Mouse (Mus musculus): ENCODE measurements at regions not wholly inside any gene's neighbourhood (a gene's known extent, or its start where the extent isn't known, plus 50 kb on each side); places are given as distances from the start of the nearest gene placed in this dataset.

DNA sequence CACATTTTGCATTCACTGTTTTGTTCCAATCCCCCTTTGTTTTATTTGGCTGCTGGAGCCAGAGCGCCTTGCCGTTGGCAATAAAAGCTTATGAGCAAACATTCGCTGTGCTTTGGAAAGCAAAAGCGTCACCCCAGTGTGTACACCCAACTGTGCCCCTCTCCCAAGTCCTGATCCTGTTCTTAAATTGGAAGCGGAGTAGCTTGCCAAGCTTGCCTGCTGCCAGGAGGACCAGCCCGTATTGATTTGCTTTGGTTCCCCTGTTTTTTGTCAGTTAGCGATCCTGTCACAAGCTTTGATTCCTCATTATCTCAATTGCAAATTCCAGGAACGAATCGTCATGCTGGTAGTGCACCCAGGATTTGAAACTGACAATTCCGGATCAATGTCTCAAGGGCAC is 917.5 kb downstream of the Olfm4 start:
- DNase-seq (ENCODE audit: low spot score in 2 of 2), result peak; percentile 3 to 23

DNA sequence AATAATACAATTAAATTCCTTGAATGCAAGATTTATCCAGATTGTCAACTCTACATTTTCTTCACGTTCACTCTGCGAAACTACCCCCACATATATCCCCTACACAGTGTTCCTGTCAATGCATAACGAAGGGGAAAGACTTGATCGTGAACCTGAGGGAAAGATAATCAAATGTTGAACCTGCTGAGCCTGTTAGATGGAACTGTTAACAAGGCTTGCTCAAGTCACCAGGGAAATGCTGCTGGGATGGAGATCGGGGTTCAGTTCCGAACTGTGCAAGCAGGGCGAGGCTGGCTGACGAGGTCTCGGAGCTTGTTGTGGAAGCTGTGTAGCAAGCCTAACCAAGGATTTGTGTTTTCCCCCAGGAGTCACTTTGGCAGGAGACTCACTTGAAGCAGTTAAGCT is 917.9 kb downstream of the Olfm4 start:
- DNase-seq (ENCODE audit: low spot score in 2 of 2), result peak in 1 of 2 experiments; percentile 12

DNA sequence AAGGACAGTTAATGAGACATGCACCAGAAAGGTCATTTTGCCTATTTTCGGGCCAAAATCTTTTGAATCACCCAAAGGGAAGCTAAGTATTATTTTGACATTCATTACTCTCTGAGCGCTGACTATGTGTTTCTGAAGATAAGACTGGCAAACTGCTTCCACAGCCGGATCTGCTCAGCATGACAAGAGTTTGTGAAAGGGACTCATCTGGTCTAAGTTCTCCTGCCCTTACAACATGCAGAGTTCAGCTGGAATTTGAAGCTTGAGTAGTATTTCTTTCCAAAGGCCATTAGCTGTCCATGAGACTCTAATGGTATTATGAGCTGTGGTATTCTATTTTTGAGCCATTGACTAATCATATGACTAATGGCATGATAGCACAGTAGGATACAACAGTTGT is 932.1 kb downstream of the Olfm4 start:
- DNase-seq (ENCODE audit: low spot score in 2 of 2), result no peak

DNA sequence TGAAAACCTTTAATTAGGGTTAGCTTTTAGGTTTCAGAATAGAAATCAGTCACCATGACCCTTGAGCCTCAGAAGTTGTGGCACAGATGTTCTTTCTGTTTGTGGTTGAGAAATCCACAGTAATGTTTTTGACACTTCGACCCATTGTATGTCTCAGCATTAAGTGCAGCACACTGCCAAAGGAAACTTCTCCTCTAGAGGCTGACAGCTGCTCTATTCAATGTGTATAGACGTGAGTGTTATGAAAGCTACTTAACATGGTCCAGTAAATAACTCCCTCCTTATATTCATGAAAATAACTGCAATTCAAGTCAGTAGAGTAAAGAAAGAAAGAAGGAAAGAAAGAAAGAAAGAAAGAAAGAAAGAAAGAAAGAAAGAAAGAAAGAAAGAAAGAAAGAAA is 939.9 kb downstream of the Olfm4 start:
- DNase-seq (ENCODE audit: low spot score in 2 of 2), result no peak

DNA sequence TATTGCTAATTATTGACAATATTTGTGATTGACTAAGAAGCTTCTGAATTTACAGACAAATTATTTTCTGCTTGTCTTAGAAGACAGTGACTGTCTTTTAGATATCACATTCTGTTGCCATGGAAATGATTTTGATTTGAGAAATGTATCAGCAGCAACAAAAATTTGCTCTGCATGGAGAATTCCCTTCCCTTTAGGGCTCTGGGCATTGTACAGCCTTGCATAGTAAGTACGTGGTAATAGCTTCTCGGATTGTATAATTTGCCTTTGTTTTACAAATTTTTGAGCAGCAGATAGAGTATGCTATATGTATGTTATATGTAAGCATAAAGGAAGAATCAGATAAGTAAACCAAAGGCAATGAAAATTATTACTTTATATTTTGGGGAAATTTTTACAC is 976.1 kb downstream of the Olfm4 start:
- DNase-seq (ENCODE audit: low spot score in 2 of 2), result no peak

DNA sequence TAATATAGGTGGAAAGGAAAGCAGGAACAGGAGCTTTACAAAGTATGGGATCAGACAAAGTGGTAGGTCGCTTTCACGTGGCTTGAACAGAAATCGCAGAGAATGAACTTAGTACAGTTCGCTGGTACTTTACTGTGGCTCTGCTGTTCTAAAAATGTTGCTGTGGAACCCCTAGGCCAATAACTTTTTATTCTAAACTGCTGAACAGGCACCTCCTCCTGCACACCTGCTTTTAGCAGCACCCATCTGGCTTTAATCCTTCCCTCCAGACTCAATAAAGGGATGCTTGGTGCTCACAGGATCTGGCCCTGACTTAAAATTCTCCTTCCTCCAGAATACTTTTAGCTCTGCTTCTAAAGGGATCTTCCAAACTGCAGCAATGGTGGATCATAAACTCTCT is 991.9 kb downstream of the Olfm4 start:
- no peak for DNase-seq (ENCODE audit: low spot score in 2 of 2)

DNA sequence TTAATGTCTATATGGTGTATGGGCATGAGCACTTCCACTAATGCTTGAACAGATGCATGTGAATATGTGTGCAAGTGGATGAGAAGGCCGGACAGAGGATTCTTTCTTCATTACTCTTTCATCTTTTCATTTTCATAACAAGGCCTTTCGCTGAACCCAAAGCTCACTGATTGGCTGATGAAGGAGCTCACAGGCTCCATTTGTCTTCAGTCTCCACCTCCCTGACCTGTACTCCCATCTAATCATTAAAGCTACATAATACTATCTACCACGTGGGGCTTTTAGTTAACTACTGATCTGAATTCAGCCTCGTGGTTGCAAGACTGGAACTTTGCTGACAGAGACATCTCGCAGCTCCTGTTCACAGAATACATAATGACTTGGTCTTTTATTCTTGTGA is 992.8 kb downstream of the Olfm4 start:
- no peak for DNase-seq (ENCODE audit: low spot score in 2 of 2)

DNA sequence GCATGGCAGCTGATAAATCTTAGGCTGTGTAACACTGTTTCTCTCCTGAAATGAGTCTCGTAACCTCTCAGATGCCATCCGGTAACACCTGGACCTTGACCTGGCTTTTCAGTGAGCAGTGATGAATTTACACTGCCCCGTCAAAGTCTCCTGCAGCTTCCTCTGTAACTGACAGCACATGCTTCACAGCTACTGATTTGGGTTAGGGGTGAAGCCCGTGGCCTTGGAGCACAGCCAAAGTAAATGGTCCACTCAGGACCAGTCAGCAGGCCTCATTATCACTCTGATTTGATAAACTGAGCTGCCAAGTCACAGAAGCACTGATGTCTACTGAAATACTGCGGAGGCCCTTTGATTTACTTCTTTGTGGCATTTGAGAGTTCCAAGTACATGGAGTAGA is 995.6 kb downstream of the Olfm4 start:
- DNase-seq (ENCODE audit: low spot score in 2 of 2), result no peak

DNA sequence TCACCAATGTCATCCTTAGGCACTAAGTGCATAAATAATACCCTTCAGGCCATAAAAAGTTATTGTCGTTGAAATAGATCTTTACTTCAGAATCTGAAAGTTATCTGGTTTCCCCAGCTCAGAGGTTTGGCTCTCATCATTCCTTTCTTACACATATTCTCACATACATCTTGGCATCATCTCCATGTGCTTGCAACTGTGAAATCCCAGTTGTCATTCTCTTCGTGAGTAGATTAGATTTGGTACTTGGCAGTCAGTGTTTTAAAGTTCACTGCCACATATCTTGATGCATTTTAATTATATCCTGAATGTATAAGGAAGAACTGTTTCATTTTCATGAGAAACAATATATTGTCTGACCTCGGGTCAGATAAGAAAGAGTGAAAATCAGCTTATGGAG is 1006.3 kb downstream of the Olfm4 start:
- no peak for DNase-seq (ENCODE audit: low spot score in 2 of 2)

DNA sequence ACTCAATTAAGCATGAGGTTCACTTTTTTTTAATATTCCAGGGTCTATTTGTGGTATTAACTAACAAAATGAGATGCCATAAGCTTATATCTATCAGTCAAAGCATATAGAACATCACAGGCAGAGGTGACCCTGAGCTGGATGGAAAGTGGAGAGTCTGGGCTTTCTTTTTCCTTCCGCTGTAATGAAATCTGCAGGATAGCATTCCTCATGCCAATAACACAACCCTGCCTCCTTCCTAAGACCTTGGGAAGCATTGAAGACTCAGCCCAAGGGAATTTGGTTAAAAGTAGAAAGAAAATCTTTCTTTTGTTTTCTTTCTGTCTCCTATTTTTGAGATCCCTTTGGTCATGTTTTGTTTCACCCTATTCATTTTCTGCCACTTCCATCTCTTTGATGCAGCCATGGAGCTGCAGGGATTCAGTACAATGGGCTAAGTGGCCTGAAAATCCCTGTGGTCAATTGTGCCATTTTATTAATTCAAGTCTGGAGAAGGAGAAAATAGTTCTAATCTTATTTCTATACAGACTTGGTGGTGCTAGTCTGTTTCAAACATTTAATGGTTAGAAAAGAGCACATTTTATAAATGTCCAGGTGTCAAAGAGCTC is 1006.9 kb downstream of the Olfm4 start:
- no peak for DNase-seq (ENCODE audit: low spot score in 2 of 2)

DNA sequence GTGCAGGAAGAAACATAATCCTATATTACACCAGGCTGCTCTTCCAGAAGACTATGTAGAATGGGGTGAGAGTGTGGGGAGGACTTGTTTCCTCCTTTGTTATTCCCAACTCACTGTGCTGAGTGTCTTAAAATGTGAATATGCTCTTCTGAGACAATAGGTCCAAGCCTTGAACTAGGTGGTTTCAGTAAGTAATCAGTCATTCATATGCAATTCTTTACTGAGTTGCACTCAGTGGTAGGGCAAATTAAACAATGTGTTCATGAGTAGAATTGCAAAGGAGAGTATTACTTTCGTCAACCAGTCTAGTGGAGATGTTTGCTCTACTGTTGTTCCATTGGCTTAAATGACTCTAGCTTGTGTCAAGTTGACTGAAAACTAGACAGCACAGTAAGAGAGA is 1015.1 kb downstream of the Olfm4 start:
- DNase-seq (ENCODE audit: low spot score in 2 of 2), result no peak

DNA sequence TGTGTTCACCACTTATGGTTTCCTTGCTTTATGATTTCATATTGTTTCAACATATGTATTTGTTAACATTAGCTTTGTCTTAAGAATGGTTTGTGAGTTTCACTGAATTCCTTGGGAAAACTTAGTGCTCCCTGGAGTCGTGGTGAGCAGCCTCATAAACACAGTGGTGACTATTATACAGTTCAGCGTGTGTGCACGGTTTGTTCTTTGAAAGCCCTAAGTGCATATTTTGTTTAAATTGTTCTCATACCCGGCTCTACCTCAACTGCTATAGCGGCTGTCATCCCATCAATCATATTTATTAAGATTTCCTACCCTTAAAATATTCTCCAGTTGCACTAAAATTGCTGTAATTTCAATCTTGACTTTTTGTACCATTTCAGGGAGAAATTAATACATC is 1029.3 kb downstream of the Olfm4 start:
- DNase-seq (ENCODE audit: low spot score in 2 of 2), result no peak

DNA sequence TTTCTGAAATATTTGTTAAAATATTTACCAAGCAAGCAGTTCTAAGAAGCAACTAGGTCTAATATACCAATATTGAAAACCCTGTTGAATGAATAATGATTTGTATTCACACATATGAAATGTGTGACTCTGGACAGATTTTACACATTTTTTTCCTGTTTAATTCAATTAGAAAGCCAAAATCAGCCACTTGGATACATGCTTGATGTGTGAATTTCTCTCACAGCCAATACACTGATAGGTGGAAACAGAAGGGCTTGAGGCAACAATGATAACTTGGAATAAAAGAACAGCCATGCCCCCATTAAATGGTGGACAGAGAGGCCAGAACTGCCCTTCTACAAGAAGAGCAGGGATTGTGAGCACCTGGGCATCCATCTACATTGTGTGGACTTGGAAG is 1047.6 kb downstream of the Olfm4 start:
- DNase-seq (ENCODE audit: low spot score in 2 of 2), result no peak

DNA sequence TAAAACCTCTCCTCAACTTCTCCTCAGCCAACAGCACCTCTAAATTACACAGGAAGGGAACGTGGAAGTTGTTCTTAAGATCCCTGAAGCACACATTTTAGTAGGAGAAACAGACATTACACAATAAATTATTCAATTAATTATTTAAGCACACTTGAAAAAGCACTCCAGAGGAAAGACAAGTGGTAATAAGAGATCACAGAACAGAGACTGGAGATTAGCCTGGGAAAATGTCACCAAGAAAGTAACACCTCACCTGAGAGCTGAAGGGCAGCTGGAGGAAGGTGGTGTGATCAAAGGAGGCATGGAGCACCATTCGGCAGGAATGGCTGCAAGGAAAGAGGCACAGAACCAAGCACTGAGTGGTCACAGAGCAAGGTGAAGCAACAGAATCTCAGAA is 1053.8 kb downstream of the Olfm4 start:
- no peak for DNase-seq (ENCODE audit: low spot score in 2 of 2)

DNA sequence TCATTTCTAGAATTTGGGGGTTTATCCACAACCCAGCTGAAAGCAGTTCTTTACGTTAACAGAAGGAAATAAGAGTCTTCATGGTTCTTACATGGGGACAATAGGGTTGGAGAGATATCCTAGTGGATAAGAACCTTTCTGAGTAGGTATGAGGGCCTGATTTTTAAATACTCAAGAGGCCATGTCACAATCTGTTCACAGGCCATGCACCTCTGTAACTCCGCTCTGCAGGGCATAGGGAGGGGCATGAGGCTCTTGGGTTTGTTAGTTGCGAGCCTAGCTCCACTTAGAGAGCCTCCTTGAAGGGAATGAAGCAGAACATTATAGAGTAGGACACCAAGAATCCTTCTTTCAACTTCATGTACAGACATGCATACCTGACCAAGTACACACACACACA is 1054.2 kb downstream of the Olfm4 start:
- no peak for DNase-seq (ENCODE audit: low spot score in 2 of 2)
